Mouse (Mus musculus) gastrocnemius, postnatal 25 days (tissue): ENCODE measurements around the gene Tkfc. TPM values are rescaled to one million over a fixed set of nuclear protein-coding genes. Genes with fewer than 3 reads are reported as not detected.
"Not testable (repeated sequence)": the region's sequence is repeated elsewhere in the genome, so short reads cannot be mapped to it uniquely, and the experiment has no call there.

Experiments used
- DNase-seq: peaks from one replicate; pipeline ENCODE4 v3.0.0; 2022
- total RNA-seq, 2 experiments: library from RNA; stranded (reverse); gene quantifications; 1 replicate in 1 of 2; 2 replicates in 1 of 2; pipeline ENCODE4 v1.2.3; 2021

The Tkfc gene
- total RNA-seq, 2 experiments from 2014 or later = 4.2 to 5.1 TPM

- no peak for DNase-seq
Measured at GRCm38 (mm10) chr19:10589127-10589857, 16.2 kb downstream of the Tkfc start.

- no peak for DNase-seq
Measured at GRCm38 (mm10) chr19:10587231-10587630, 18.2 kb downstream of the Tkfc start.

- DNase-seq = no peak
Measured at GRCm38 (mm10) chr19:10585112-10585511, 20.3 kb downstream of the Tkfc start.

- no peak for DNase-seq
Measured at GRCm38 (mm10) chr19:10583550-10584146, 21.8 kb downstream of the Tkfc start.

GRCm38 (mm10) chr19:10581984-10582383, 23.5 kb downstream of the Tkfc start:
- no peak for DNase-seq

- DNase-seq = no peak
Measured at GRCm38 (mm10) chr19:10580761-10581160, 24.7 kb downstream of the Tkfc start.

- DNase-seq = no peak
Measured at GRCm38 (mm10) chr19:10580102-10580501, 25.4 kb downstream of the Tkfc start.

- DNase-seq = peak; percentile 89
Measured at GRCm38 (mm10) chr19:10576690-10577561, 28.5 kb downstream of the Tkfc start, which contains the start of the genes Cyb561a3 and Tmem138. TSS of gene Cyb561a3 (plus strand) at chr19:10577172. TSS of gene Tmem138 (minus strand) at chr19:10577362.

- DNase-seq = no peak
Measured at GRCm38 (mm10) chr19:10569627-10570026, 35.8 kb downstream of the Tkfc start.

- DNase-seq = no peak
Measured at GRCm38 (mm10) chr19:10565217-10565616, 40.2 kb downstream of the Tkfc start.

GRCm38 (mm10) chr19:10564278-10564677, 41.2 kb downstream of the Tkfc start:
- DNase-seq = no peak

- DNase-seq = no peak
Measured at GRCm38 (mm10) chr19:10562351-10562750, 43.1 kb downstream of the Tkfc start.

- no peak for DNase-seq
Measured at GRCm38 (mm10) chr19:10561558-10562314, 43.7 kb downstream of the Tkfc start.

- DNase-seq = no peak
Measured at GRCm38 (mm10) chr19:10560108-10560507, 45.3 kb downstream of the Tkfc start.

GRCm38 (mm10) chr19:10557837-10558375, 47.5 kb downstream of the Tkfc start:
- DNase-seq = not testable (repeated sequence)

- no peak for DNase-seq
Measured at GRCm38 (mm10) chr19:10557430-10557829, 48.0 kb downstream of the Tkfc start.

GRCm38 (mm10) chr19:10557001-10557400, 48.5 kb downstream of the Tkfc start:
- no peak for DNase-seq

- peak; percentile 80 for DNase-seq
Measured at GRCm38 (mm10) chr19:10555624-10556510, 49.6 kb downstream of the Tkfc start, which contains the start of gene Tmem216. TSS of gene Tmem216 (minus strand) at chr19:10556238.

- no peak for DNase-seq
Measured at GRCm38 (mm10) chr19:10539454-10539853, 66.0 kb downstream of the Tkfc start.
